Mouse (Mus musculus) limb, embryonic 15.5 days (tissue): ENCODE measurements around the gene Gm19402. TPM values are rescaled to one million over a fixed set of nuclear protein-coding genes. Genes with fewer than 3 reads are reported as not detected.
"Not testable (repeated sequence)": the region's sequence is repeated elsewhere in the genome, so short reads cannot be mapped to it uniquely, and the experiment has no call there.

Experiments used
- ATAC-seq: fragments of 200-750 bp; cut with Nextera tagmentation; 2 replicates; pipeline ENCODE4 v1.8.0; 2017; ENCODE audit warnings: low read depth, moderate TSS enrichment; ENCODE audit not compliant: insufficient number of reproducible peaks, low FRiP score, low TSS enrichment
- H3K27ac ChIP-seq: fragments of 300-500 bp; sonication (generic); 2 replicates; pipeline ENCODE4 v1.5.1; 2015; ENCODE audit warnings: moderate library complexity, mild to moderate bottlenecking, inconsistent platforms
- H3K27me3 ChIP-seq: fragments of 300-500 bp; sonication (generic); 2 replicates; pipeline ENCODE4 v1.6.1; 2015; ENCODE audit warnings: inconsistent platforms
- H3K36me3 ChIP-seq: fragments of 300-500 bp; sonication (generic); 2 replicates; pipeline ENCODE4 v1.6.1; 2015; ENCODE audit warnings: inconsistent platforms
- H3K4me1 ChIP-seq: fragments of 300-500 bp; sonication (generic); 2 replicates; pipeline ENCODE4 v1.6.1; 2015; ENCODE audit warnings: inconsistent platforms
- H3K4me2 ChIP-seq: fragments of 300-500 bp; sonication (generic); 2 replicates; pipeline ENCODE4 v1.6.1; 2015; ENCODE audit warnings: mild to moderate bottlenecking, inconsistent platforms
- H3K4me3 ChIP-seq: fragments of 300-500 bp; sonication (generic); 2 replicates; pipeline ENCODE4 v1.5.1; 2015; ENCODE audit warnings: mild to moderate bottlenecking, inconsistent platforms
- H3K9ac ChIP-seq: fragments of 300-500 bp; sonication (generic); 2 replicates; pipeline ENCODE4 v1.6.1; 2015; ENCODE audit warnings: inconsistent platforms
- H3K9me3 ChIP-seq: fragments of 300-500 bp; sonication (generic); 2 replicates; pipeline ENCODE4 v1.6.1; 2016; ENCODE audit warnings: inconsistent platforms
- WGBS: fragments of 180-500 bp; shearing (Covaris S2); methylation state at CpG from one replicate; pipeline ENCODE4 v1.1.7; 2015; 5-methylcytosine and 5-hydroxymethylcytosine counted together
- polyA plus RNA-seq: library from polyadenylated mRNA; unstranded; fragments of >200 nt; fragmentation: Nextera tagmentation; extraction: Ambion mirVana; gene quantifications from 2 replicates; pipeline ENCODE4 v1.2.1, GENCODE M21; 2015

Gene Gm19402
- polyA plus RNA-seq: not detected in 2 replicates

GRCm38 (mm10) chr10:77690356-77690807 lies at the start of gene Gm19402:
Gm19402 (minus strand) TSS chr10:77690757.
- H3K27me3 ChIP-seq: peaks cover 26% of the 10 kb centered on the region
- not testable (repeated sequence) for H3K36me3 ChIP-seq, H3K9me3 ChIP-seq, ATAC-seq, H3K9ac ChIP-seq, H3K4me2 ChIP-seq, H3K4me3 ChIP-seq, H3K27ac ChIP-seq
- 74% methylated on average over 3 of the region's 3 CpGs for WGBS
- peaks cover 12% of the 10 kb centered on the region; the same call in 1 of the 2 replicates for H3K4me1 ChIP-seq

GRCm38 (mm10) chr10:77738929-77739328 lies 48.4 kb upstream of the Gm19402 start:
- no peak for ATAC-seq
- Histone ChIP-seq H3K9ac (no peak overlapping the region), H3K36me3 (no peaks in the 10 kb centered on the region), H3K4me3 (no peak overlapping the region), H3K27me3 (no peaks in the 10 kb centered on the region), H3K4me1 (no peaks in the 10 kb centered on the region; the same call in 1 of the 2 replicates), H3K9me3 (peaks cover 4% of the 10 kb centered on the region; the same call in 1 of the 2 replicates), H3K27ac (no peak overlapping the region), H3K4me2 (no peak overlapping the region)
- 80% methylated on average over 4 of the region's 4 CpGs for WGBS

GRCm38 (mm10) chr10:77735928-77736327 lies 45.4 kb upstream of the Gm19402 start:
- H3K36me3 ChIP-seq: no peaks in the 10 kb centered on the region
- peaks cover 4% of the 10 kb centered on the region; the same call in 1 of the 2 replicates for H3K9me3 ChIP-seq
- WGBS: 94% methylated on average over 1 of the region's 1 CpGs
- no peaks in the 10 kb centered on the region for H3K27me3 ChIP-seq
- no peak overlapping the region for H3K4me2 ChIP-seq
- H3K4me3 ChIP-seq: no peak overlapping the region
- no peak for ATAC-seq
- no peaks in the 10 kb centered on the region for H3K4me1 ChIP-seq
- no peak overlapping the region for H3K9ac ChIP-seq
- H3K27ac ChIP-seq: no peak overlapping the region

GRCm38 (mm10) chr10:77729241-77729640 lies 38.7 kb upstream of the Gm19402 start:
- WGBS: 40% methylated on average over 4 of the region's 4 CpGs
- H3K9ac ChIP-seq: no peak overlapping the region
- no peak for ATAC-seq

GRCm38 (mm10) chr10:77728280-77728679 lies 37.7 kb upstream of the Gm19402 start:
- no peaks in the 10 kb centered on the region for H3K9me3 ChIP-seq
- H3K4me3 ChIP-seq: no peak overlapping the region
- H3K36me3 ChIP-seq: no peaks in the 10 kb centered on the region
- no peak for ATAC-seq
- H3K27me3 ChIP-seq: no peaks in the 10 kb centered on the region
- H3K27ac ChIP-seq: no peak overlapping the region
- H3K9ac ChIP-seq: no peak overlapping the region
- 61% methylated on average over 4 of the region's 4 CpGs for WGBS
- no peak overlapping the region for H3K4me2 ChIP-seq
- H3K4me1 ChIP-seq: no peaks in the 10 kb centered on the region

More at GRCm38 (mm10) chr10:77729241-77729640, 38.7 kb upstream of the Gm19402 start:
- H3K4me2 ChIP-seq: no peak overlapping the region
- H3K36me3 ChIP-seq: no peaks in the 10 kb centered on the region
- no peaks in the 10 kb centered on the region for H3K27me3 ChIP-seq
- H3K27ac ChIP-seq: no peak overlapping the region
- H3K9me3 ChIP-seq: no peaks in the 10 kb centered on the region
- H3K4me1 ChIP-seq: no peaks in the 10 kb centered on the region
- no peak overlapping the region for H3K4me3 ChIP-seq

- Histone ChIP-seq H3K36me3 (no peaks in the 10 kb centered on the region), H3K27me3 (no peaks in the 10 kb centered on the region), H3K9ac (no peak within 1 kb of the TSS), H3K4me1 (no peaks in the 10 kb centered on the region), H3K4me3 (no peak within 1 kb of the TSS), H3K27ac (no peak within 1 kb of the TSS), H3K9me3 (no peaks in the 10 kb centered on the region), H3K4me2 (no peak within 1 kb of the TSS)
- WGBS: 27% methylated on average over 3 of the region's 3 CpGs
- ATAC-seq: no peak
Measured at GRCm38 (mm10) chr10:77726186-77726585, 35.6 kb upstream of the Gm19402 start, which contains the start of gene Gm10100. Gm10100 (plus strand) TSS chr10:77726486.

GRCm38 (mm10) chr10:77724855-77725254 lies 34.3 kb upstream of the Gm19402 start:
- ATAC-seq: no peak
- Histone ChIP-seq H3K27me3 (no peaks in the 10 kb centered on the region), H3K4me1 (no peaks in the 10 kb centered on the region), H3K27ac (no peak overlapping the region), H3K36me3 (no peaks in the 10 kb centered on the region), H3K4me3 (no peak overlapping the region), H3K9me3 (no peaks in the 10 kb centered on the region), H3K9ac (no peak overlapping the region), H3K4me2 (no peak overlapping the region)
- 72% methylated on average over 8 of the region's 8 CpGs for WGBS

GRCm38 (mm10) chr10:77720299-77720698 lies 29.7 kb upstream of the Gm19402 start, which contains the start of gene Krtap12-1:
Krtap12-1 (plus strand) TSS chr10:77720599.
- not testable (repeated sequence) for H3K27ac ChIP-seq, H3K9me3 ChIP-seq, H3K27me3 ChIP-seq, H3K9ac ChIP-seq, H3K4me2 ChIP-seq, H3K4me3 ChIP-seq, H3K4me1 ChIP-seq, H3K36me3 ChIP-seq, ATAC-seq
- 87% methylated on average over 1 of the region's 1 CpGs for WGBS

- Histone ChIP-seq H3K4me2 (no peak within 1 kb of the TSS), H3K4me1 (no peaks in the 10 kb centered on the region), H3K27ac (no peak within 1 kb of the TSS), H3K36me3 (no peaks in the 10 kb centered on the region), H3K9me3 (no peaks in the 10 kb centered on the region), H3K9ac (no peak within 1 kb of the TSS), H3K27me3 (no peaks in the 10 kb centered on the region), H3K4me3 (no peak within 1 kb of the TSS)
- 76% methylated on average over 1 of the region's 1 CpGs for WGBS
- no peak for ATAC-seq
Measured at GRCm38 (mm10) chr10:77715507-77715906, 24.9 kb upstream of the Gm19402 start, which contains the start of gene Gm10142. Gm10142 (plus strand) TSS chr10:77715807.

GRCm38 (mm10) chr10:77713734-77714133 lies 23.2 kb upstream of the Gm19402 start:
- H3K9ac ChIP-seq: no peak overlapping the region
- H3K4me2 ChIP-seq: no peak overlapping the region
- H3K27me3 ChIP-seq: no peaks in the 10 kb centered on the region
- H3K27ac ChIP-seq: no peak overlapping the region
- no peaks in the 10 kb centered on the region for H3K9me3 ChIP-seq
- ATAC-seq: no peak
- no peaks in the 10 kb centered on the region for H3K36me3 ChIP-seq
- H3K4me1 ChIP-seq: no peaks in the 10 kb centered on the region
- H3K4me3 ChIP-seq: no peak overlapping the region
- WGBS: 49% methylated on average over 4 of the region's 4 CpGs

GRCm38 (mm10) chr10:77711157-77711556 lies 20.6 kb upstream of the Gm19402 start, which contains the start of gene Gm10024:
Gm10024 (plus strand) TSS chr10:77711457.
- not testable (repeated sequence) for ATAC-seq

GRCm38 (mm10) chr10:77709831-77710230 lies 19.3 kb upstream of the Gm19402 start:
- no peaks in the 10 kb centered on the region for H3K27me3 ChIP-seq
- H3K4me3 ChIP-seq: no peak overlapping the region
- 80% methylated on average over 3 of the region's 3 CpGs for WGBS
- H3K4me2 ChIP-seq: no peak overlapping the region
- H3K4me1 ChIP-seq: no peaks in the 10 kb centered on the region
- no peak overlapping the region for H3K9ac ChIP-seq
- H3K36me3 ChIP-seq: no peaks in the 10 kb centered on the region
- H3K27ac ChIP-seq: no peak overlapping the region
- no peaks in the 10 kb centered on the region; the same call in 1 of the 2 replicates for H3K9me3 ChIP-seq
- ATAC-seq: no peak

More at GRCm38 (mm10) chr10:77711157-77711556, 20.6 kb upstream of the Gm19402 start, which contains the start of gene Gm10024:
- H3K4me2 ChIP-seq, H3K36me3 ChIP-seq, H3K9ac ChIP-seq, H3K9me3 ChIP-seq, H3K4me1 ChIP-seq, H3K27me3 ChIP-seq, H3K27ac ChIP-seq, H3K4me3 ChIP-seq: not testable (repeated sequence)
